Mouse (Mus musculus) midbrain, embryonic 16.5 days (tissue): ENCODE results near the gene Ppfia1. TPM values are rescaled to one million over a fixed set of nuclear protein-coding genes. Genes with fewer than 3 reads are reported as not detected.
A peak's percentile ranks its signal among the peaks of the same experiment; 100 is the strongest.

Experiments
- ATAC-seq: fragments of 200-750 bp; cut with Nextera tagmentation; 2 replicates; pipeline ENCODE4 v1.8.0; 2017; ENCODE audit warnings: moderate TSS enrichment
- H3K27ac ChIP-seq: fragments of 300-500 bp; sonication (generic); 2 replicates; pipeline ENCODE4 v1.5.1; 2014; ENCODE audit warnings: mild to moderate bottlenecking, low read length, mixed read lengths
- H3K27me3 ChIP-seq: fragments of 300-500 bp; sonication (generic); 2 replicates; pipeline ENCODE4 v1.6.1; 2014; ENCODE audit warnings: low read depth, low read length, mixed read lengths; ENCODE audit not compliant: control insufficient read depth, insufficient read depth
- H3K36me3 ChIP-seq: fragments of 300-500 bp; sonication (generic); 2 replicates; pipeline ENCODE4 v1.6.1; 2014; ENCODE audit warnings: mild to moderate bottlenecking, low read length, moderate library complexity, mixed read lengths; ENCODE audit not compliant: control insufficient read depth, insufficient read depth
- H3K4me1 ChIP-seq: fragments of 300-500 bp; sonication (generic); 2 replicates; pipeline ENCODE4 v1.6.1; 2014; ENCODE audit warnings: mild to moderate bottlenecking, low read length, mixed read lengths; ENCODE audit not compliant: control insufficient read depth, insufficient read depth
- H3K4me2 ChIP-seq: fragments of 300-500 bp; sonication (generic); 2 replicates; pipeline ENCODE4 v1.6.1; 2014; ENCODE audit warnings: mild to moderate bottlenecking, low read length, mixed read lengths
- H3K4me3 ChIP-seq: fragments of 300-500 bp; sonication (generic); 2 replicates; pipeline ENCODE4 v1.5.1; 2014; ENCODE audit warnings: low read depth, mild to moderate bottlenecking, low read length, moderate library complexity, mixed read lengths
- H3K9ac ChIP-seq: fragments of 300-500 bp; sonication (generic); 2 replicates; pipeline ENCODE4 v1.6.1; 2014; ENCODE audit warnings: low read depth, low read length, mixed read lengths
- H3K9me3 ChIP-seq: fragments of 300-500 bp; sonication (generic); replicated peaks from 2 replicates; pipeline ENCODE4 v1.6.1; 2014; ENCODE audit warnings: mild to moderate bottlenecking, low read length, mixed read lengths; ENCODE audit not compliant: control insufficient read depth, poor library complexity, severe bottlenecking
- WGBS: fragments of 180-500 bp; shearing (Covaris S2); extraction: QIAGEN DNeasy Blood & Tissue Kit; methylation state at CpG from one replicate; pipeline ENCODE4 v1.1.7; 2014; 5-methylcytosine and 5-hydroxymethylcytosine counted together
- polyA plus RNA-seq: library from polyadenylated mRNA; unstranded; fragments of >200 nt; fragmentation: Nextera tagmentation; extraction: Ambion mirVana; gene quantifications from 2 replicates; pipeline ENCODE4 v1.2.1, GENCODE M21; 2015

The Ppfia1 gene
- polyA plus RNA-seq, 1 experiment from 2014 or later = 20.8 TPM

GRCm38 (mm10) chr7:144461246-144461902, 92.2 kb downstream of the Ppfia1 start:
- H3K4me1 ChIP-seq = no peaks in the 10 kb centered on the region
- no peak overlapping the region for H3K4me3 ChIP-seq
- no peaks in the 10 kb centered on the region for H3K9me3 ChIP-seq
- no peaks in the 10 kb centered on the region for H3K27me3 ChIP-seq
- H3K9ac ChIP-seq = no peak overlapping the region
- H3K36me3 ChIP-seq = peaks cover 66% of the 10 kb centered on the region
- 99% methylated on average over 6 of the region's 6 CpGs for WGBS
- H3K27ac ChIP-seq = no peak overlapping the region
- ATAC-seq = no peak
- H3K4me2 ChIP-seq = no peak overlapping the region

- Histone ChIP-seq H3K9me3 (no peaks in the 10 kb centered on the region), H3K4me3 (no peak overlapping the region), H3K4me1 (no peaks in the 10 kb centered on the region), H3K27me3 (no peaks in the 10 kb centered on the region), H3K9ac (no peak overlapping the region), H3K27ac (no peak overlapping the region), H3K4me2 (no peak overlapping the region), H3K36me3 (peaks cover 73% of the 10 kb centered on the region)
- 92% methylated on average over 1 of the region's 1 CpGs for WGBS
- ATAC-seq = no peak
Observed at GRCm38 (mm10) chr7:144458881-144459280, 94.6 kb downstream of the Ppfia1 start.

- Histone ChIP-seq H3K27me3 (no peaks in the 10 kb centered on the region), H3K36me3 (peaks cover 54% of the 10 kb centered on the region), H3K27ac (no peak overlapping the region), H3K4me1 (no peaks in the 10 kb centered on the region), H3K9ac (no peak overlapping the region), H3K4me3 (no peak overlapping the region), H3K9me3 (no peaks in the 10 kb centered on the region; the same call in 1 of the 2 replicates), H3K4me2 (no peak overlapping the region)
- 95% methylated on average over 9 of the region's 9 CpGs for WGBS
- ATAC-seq = no peak
Observed at GRCm38 (mm10) chr7:144450661-144451060, 102.9 kb downstream of the Ppfia1 start.

GRCm38 (mm10) chr7:144449637-144450570, 103.6 kb downstream of the Ppfia1 start:
- Histone ChIP-seq H3K4me3 (no peak overlapping the region), H3K27me3 (no peaks in the 10 kb centered on the region), H3K4me1 (no peaks in the 10 kb centered on the region), H3K27ac (no peak overlapping the region), H3K9me3 (no peaks in the 10 kb centered on the region; the same call in 1 of the 2 replicates), H3K4me2 (no peak overlapping the region), H3K36me3 (peaks cover 56% of the 10 kb centered on the region), H3K9ac (no peak overlapping the region)
- WGBS = 88% methylated on average over 13 of the region's 13 CpGs
- ATAC-seq = peak; percentile 80

GRCm38 (mm10) chr7:144448186-144448585, 105.3 kb downstream of the Ppfia1 start:
- Histone ChIP-seq H3K4me2 (no peak overlapping the region), H3K9ac (no peak overlapping the region), H3K27ac (no peak overlapping the region), H3K4me3 (no peak overlapping the region), H3K4me1 (no peaks in the 10 kb centered on the region), H3K36me3 (peaks cover 44% of the 10 kb centered on the region), H3K9me3 (no peaks in the 10 kb centered on the region; the same call in 1 of the 2 replicates), H3K27me3 (no peaks in the 10 kb centered on the region)
- WGBS = 88% methylated on average over 1 of the region's 1 CpGs
- ATAC-seq = no peak

- Histone ChIP-seq H3K27me3 (no peaks in the 10 kb centered on the region), H3K27ac (no peak overlapping the region), H3K9me3 (no peaks in the 10 kb centered on the region; the same call in 1 of the 2 replicates), H3K4me1 (no peaks in the 10 kb centered on the region), H3K4me2 (no peak overlapping the region), H3K4me3 (no peak overlapping the region), H3K9ac (no peak overlapping the region), H3K36me3 (peaks cover 40% of the 10 kb centered on the region)
- no peak for ATAC-seq
- 98% methylated on average over 3 of the region's 3 CpGs for WGBS
Observed at GRCm38 (mm10) chr7:144447146-144447545, 106.4 kb downstream of the Ppfia1 start.

- Histone ChIP-seq H3K27ac (no peak overlapping the region), H3K36me3 (peaks cover 37% of the 10 kb centered on the region), H3K9ac (no peak overlapping the region), H3K9me3 (no peaks in the 10 kb centered on the region; the same call in 1 of the 2 replicates), H3K4me3 (no peak overlapping the region), H3K27me3 (no peaks in the 10 kb centered on the region), H3K4me2 (no peak overlapping the region), H3K4me1 (no peaks in the 10 kb centered on the region)
- 99% methylated on average over 7 of the region's 7 CpGs for WGBS
- no peak for ATAC-seq
Observed at GRCm38 (mm10) chr7:144444788-144445187, 108.7 kb downstream of the Ppfia1 start.

- Histone ChIP-seq H3K9ac (no peak overlapping the region), H3K27ac (no peak overlapping the region), H3K36me3 (peaks cover 49% of the 10 kb centered on the region), H3K27me3 (no peaks in the 10 kb centered on the region), H3K4me1 (no peaks in the 10 kb centered on the region), H3K9me3 (no peaks in the 10 kb centered on the region), H3K4me3 (no peak overlapping the region), H3K4me2 (no peak overlapping the region)
- WGBS = 95% methylated on average over 4 of the region's 4 CpGs
- ATAC-seq = no peak
Observed at GRCm38 (mm10) chr7:144441976-144442375, 111.6 kb downstream of the Ppfia1 start.

- H3K36me3 ChIP-seq = peaks cover 51% of the 10 kb centered on the region
- no peak overlapping the region for H3K4me2 ChIP-seq
- no peak overlapping the region for H3K4me3 ChIP-seq
- no peaks in the 10 kb centered on the region for H3K4me1 ChIP-seq
- no peak overlapping the region for H3K9ac ChIP-seq
- no peaks in the 10 kb centered on the region for H3K27me3 ChIP-seq
- H3K9me3 ChIP-seq = no peaks in the 10 kb centered on the region
- H3K27ac ChIP-seq = no peak overlapping the region
- no peak for ATAC-seq
- WGBS = 93% methylated on average over 11 of the region's 11 CpGs
Observed at GRCm38 (mm10) chr7:144441466-144441865, 112.1 kb downstream of the Ppfia1 start.
